Mouse (Mus musculus): ENCODE data around the gene Gnai3.

DNA sequence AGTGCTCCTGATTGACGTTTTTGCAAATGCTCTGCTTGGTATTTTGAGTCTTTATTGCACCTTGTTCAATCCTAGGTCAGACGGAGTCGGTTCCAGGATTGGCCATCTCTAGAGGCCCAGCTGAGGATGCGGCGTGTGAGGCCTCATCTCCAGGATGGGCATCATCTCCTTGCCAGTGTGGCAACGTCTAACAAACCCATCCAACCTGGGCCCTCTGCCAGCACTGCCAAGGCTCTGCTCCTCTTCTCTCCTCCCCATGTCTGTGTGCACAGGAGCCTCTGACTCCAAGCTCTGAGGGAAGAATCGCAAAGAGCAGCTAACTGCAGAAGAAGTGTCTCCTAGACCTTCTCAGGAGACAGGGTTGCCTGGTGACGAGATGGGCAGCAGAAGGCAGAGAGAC, 83.3 kb downstream of the Gnai3 start:
- TF ChIP-seq CTCF (IDR thresholded peaks at IDR 0.05; ENCODE audit: extremely low read depth, insufficient read length, insufficient replicate concordance, low read depth, low read length) (no peak), POLR2A (IDR thresholded peaks at IDR 0.05; ENCODE audit: low read depth, low read length) (no peak)
